Mouse (Mus musculus) megakaryocyte, embryonic 14.5 days (primary cell): ENCODE data around the gene Tshz3.

Experiments used
- FLI1 ChIP-seq: IDR thresholded peaks from 2 replicates; pipeline ENCODE4 v1.6.1; 2012; ENCODE audit warnings: low read length, inconsistent platforms, mixed read lengths
- GATA1 ChIP-seq: IDR thresholded peaks from 3 replicates; pipeline ENCODE4 v1.6.1; 2012; ENCODE audit warnings: mixed read lengths, low read length, inconsistent platforms, borderline replicate concordance

- TF ChIP-seq GATA1 (no peak), FLI1 (no peak)
These were observed 19.3 kb downstream of the Tshz3 start for GRCm38 (mm10) chr7:36717192-36717591.
